Mouse (Mus musculus): Measurements from ENCODE around the gene Apbb2.

The Apbb2 gene

DNA sequence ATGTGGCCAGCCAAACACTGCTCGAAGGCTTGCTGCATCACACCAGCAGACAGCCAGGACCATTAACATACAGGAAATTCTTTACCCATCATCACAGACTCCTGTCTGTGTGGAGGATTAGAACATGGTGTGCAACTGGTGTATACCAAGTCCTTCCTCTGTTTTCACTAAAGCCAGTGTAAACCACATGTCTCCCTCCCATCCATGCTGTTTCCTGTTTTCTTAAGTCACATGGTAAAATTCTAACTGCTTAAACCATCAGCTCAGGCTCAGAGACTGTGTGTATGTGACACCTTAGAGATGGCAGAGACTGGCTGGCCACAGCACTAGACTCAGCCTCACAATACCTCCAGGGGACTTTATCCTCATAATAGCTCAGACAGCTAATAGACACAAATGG is 236.5 kb downstream of the Apbb2 start:
- DNase-seq (ENCODE audit: low spot score), result no peak

DNA sequence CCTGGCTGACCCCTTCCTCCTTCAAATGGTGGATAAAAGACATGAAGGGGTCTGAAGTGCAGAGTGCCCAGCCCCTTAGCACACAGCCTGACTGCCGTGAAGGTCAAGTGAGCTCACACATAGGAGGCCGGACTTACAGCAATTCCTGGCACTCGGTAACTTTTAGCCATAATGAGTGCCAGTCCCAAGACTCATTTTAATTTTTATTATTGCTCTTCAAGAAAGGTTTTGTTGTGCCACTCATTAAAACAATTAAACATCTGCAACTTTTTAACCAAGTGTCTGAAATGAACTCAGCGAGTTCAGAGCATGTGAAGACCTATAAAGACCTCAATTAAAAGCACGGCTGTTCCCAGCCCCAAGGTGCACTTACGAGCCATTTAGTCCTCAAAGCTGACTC is 239.6 kb downstream of the Apbb2 start:
- DNase-seq (ENCODE audit: low spot score), result no peak

DNA sequence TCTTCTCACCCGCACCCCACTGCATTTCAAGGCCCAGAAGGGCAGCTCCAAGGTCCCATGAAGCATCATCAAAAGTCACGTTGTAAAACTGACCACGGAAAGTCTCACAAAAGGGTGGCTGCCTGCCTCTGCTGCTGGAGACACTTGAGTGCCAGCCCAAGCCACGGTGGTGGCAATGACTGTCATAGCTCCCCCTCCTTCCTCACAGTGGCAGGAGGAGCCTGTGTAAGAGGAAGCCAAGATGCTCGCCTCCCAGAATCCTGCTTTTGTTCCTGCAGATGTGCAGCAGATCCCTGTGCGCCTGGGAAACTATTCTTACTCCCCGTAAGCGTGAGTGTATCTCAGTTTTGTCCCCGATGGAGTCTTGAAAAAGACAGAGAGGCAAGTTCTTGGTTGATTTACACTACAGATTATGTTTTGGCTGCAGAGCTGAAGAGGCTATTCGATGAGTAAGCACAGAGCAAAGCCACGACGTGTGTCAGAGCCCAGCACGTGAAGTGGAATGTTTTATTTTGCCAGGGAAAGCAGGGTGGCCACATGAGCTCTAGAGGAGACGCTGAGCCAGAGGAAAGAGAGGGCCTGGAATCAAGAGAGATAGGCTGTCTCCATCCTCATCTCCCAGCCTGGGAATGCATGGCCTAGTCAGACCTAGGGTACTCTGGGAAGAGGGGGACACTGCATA is 241.9 kb downstream of the Apbb2 start:
- no peak for DNase-seq (ENCODE audit: low spot score)

DNA sequence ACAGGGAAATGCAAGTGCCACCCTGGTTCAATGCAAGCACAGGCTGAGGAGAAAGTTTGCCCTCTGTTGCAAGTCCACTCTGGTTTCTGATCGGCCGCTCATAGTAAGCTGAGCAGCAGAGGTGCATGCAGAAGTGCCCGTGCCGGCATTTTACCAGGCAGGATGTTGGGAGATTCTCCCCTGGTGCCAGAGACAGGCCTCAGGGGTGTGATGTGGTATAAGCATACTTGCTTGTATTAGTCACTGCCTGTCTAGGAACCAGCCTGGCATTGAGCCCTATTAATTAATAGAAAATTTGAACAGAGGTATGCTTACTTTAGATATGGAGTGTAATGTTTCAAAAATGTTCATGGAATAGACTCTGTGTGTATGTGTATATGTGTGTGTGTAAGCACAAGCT is 244.2 kb downstream of the Apbb2 start:
- no peak for DNase-seq (ENCODE audit: low spot score)

DNA sequence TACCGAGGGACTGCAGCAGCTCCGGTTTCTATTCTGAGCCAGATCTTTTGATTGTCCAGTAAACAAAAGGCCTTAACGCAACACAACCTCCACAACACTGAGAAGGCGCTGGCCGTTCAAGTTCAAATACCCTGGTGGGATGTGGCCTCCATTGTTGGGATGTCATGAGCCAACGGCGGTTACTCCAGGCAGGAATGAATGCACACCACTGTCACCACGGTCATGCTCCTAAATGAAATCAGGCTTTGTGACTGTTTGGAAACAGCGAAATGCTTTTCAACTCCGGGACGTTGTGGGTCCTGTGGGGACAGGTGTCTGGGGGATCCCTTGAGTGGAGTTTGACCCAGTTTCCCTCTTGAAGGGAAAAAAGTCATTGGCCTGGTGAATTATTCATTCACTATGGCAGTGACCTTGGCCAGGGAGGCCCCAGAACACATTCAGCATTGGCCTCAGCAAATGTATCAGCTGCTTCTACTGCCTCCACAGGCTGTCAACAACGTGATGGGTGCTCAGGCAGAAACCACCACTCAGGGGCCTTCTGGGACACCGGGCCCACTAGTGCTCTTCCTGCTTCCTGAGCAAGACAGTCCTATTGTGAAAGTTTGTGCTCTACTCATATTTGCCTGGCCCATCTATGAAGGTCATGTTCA is 244.9 kb downstream of the Apbb2 start:
- DNase-seq (ENCODE audit: low spot score), result no peak

DNA sequence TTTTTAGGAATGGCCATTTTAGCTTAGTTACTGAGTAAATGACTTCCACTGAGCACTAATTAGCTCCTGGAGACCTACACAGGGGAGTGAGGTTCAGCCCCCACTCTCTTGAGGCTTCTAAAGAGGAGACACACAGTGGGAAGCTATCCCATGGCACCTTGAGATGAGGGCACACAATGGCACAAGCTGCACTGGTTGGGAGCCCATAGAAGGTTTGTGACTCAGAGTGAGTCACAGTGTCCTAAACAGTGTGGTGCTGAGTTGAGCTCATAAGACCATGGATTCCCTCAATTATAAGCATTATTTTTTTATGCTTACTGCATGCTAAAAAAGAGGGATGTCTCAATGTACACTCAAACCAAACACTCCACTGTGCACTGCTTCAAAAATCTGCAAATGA is 247.5 kb downstream of the Apbb2 start:
- DNase-seq (ENCODE audit: low spot score), result no peak

DNA sequence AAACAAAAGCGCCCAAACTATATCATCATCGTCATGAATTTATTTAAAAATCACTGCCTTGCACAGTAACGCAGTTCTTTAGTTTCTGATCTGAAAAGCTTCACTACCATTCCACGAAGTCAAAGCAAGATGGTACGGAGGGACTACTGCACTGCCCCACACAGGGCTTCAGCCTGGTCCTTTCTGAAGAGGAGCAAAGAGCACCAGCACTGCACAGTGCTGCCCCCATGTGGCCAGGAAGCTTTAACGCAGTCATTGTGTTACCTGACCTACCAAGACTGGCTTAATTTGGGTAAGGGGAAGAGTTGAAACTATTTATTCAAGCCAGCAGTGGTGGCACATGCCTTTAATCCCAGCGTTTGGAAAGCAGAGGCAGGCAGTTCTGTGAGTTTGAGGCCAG is 249.6 kb downstream of the Apbb2 start:
- peak; percentile 44 for DNase-seq (ENCODE audit: low spot score)

DNA sequence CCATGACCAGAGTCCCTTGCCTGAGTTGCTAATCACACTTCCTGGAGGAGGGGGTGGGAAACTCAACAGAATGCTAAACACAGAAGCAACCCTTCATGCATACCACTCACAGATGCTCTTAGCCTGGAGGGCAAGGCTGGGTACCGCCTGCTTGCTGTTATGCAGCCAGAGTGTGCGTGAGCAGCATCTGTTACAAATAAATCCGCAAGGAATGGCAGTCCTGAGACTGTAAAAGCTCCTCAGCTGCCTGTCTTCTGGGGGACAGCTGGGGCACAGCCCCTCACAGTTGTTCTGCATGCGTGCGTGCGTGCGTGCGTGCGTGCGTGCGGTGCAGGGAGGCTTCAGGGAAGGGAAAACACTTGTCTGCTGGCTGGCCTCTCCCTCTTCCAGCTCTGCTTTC is 250.9 kb downstream of the Apbb2 start:
- DNase-seq (ENCODE audit: low spot score), result no peak

DNA sequence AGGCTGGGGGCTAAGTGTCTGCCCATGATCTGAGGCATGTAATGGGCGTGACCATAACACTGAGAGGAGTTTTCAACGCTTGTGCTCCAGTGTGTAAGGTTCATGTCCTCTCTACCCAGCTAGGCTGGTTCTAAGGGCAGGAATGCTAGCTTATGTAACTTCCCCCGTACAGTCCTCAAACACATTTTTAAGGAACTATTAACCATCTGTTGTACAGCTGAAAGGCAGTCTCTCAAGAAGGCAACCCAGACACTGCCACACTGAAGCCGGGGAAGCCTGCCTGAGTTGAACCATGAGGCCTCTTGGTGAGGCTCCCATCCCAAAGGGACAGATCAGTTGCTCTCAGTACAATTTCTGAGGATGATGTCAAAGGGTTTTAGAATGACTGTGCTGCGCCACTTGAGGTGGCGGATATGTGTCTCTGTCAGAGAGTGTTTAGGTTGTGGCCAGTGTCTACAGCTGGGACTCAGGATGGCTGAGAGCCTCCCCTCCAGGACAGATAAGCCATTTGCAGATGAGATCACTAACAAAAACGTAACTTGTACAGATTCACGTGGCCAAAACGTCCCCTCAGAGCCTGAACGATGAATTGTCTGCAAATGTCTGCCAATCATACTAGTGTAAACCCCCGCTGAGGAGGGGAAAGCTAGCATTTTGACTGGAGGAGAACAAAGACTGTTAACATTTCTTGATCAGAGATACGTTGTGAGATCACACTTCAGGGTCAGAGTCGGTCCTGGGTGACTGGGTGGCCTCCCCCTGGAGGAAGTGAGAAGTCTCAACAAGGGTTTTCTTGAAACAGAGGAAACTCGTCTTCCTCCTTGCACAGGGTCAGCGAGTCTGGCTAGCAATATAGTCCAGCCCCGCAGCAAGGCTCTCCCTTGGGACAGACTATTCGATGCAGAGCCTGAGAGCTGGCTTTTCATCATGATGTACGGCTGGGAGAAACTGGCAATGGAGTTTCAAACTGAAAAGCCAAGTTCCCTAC is 255.0 kb downstream of the Apbb2 start:
- no peak for DNase-seq (ENCODE audit: low spot score)

DNA sequence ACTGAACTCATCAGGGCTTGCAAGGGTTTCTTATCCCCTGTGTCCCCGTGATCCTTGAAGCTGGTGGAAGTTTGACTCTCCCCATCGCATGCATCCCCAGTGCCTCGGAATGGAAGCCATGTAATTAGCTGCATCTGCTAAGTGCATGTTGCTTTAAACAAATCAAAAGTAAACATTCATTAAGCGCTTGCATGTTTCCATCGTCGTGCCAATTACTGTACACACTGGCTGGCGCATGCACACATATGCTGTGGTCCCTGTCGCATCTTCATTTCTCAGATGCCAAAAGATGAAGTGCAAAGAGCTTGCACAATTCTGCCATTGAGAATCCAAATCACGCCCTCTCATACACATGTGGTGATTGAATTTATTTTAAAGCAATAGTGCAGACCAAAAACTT is 257.8 kb downstream of the Apbb2 start:
- DNase-seq (ENCODE audit: low spot score), result no peak

DNA sequence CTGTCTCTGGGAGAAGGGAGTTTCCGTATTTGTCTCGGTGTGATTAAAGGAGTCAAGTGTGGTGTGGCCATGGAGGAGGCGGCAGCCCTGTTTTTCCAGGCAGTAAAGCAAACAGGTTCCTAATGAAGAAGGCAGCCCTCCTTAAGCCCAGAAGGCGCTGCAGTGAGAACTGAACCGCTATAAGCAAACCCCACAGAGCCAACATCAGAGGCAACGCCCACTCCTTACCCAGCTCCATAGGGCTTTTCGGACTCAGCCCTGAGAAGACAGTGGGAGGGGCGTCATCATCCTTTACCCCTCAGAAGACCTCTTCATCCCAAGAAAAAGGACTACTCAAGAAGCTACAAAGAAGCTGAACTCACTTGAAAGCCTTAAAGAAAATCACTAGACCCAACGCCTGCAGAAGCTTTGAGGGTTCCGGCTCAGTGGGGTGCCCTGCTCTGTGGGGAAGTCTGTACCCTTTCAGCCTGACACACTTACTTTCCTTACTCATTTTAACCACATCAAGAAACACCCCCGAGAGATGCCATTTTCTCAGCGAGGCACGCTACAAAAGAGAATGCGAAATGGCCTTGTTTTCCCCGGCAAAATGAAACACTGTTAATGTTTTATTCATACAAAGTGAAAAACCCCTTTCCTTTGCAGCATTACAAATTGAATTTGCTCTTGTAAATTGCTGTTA is 258.7 kb downstream of the Apbb2 start:
- DNase-seq (ENCODE audit: low spot score), result no peak

DNA sequence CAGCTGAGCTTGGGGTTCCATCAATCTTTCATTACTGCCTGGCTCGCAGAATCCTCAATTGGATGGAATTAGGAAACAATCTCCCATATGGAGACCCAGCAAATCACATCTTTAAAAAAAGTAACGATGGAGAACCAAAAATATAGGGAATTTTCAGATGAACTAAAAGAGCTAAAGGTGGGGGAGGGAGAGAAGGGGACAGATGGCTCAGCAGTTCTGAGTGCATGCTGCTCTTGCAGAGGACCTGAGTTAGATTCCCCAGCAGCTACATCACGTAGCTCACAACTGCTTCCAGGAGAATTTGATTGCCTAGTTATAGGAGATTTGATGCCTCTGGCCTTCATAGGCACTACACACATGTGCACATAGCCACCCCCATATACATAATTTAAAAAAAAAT is 263.4 kb downstream of the Apbb2 start:
- DNase-seq (ENCODE audit: low spot score), result no peak

DNA sequence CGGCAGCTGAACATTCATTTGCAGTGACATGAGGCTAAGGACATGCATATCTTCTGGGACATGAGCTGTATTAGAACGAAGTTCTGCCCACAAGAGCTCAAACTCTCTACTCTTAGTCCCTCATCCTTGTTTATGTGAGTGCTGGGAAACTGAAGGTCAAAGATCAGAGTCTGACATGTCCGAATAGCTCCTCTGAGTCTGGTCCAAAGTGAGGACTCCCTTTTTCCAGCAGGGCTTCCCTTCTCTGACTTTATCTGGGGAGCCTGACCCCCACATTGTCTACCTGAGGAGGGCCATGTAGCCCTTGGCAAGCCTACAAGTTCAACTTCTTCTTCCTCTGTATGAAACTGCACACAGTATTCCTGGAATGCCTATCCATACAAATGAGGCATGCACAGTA is 264.7 kb downstream of the Apbb2 start:
- DNase-seq (ENCODE audit: low spot score), result no peak

DNA sequence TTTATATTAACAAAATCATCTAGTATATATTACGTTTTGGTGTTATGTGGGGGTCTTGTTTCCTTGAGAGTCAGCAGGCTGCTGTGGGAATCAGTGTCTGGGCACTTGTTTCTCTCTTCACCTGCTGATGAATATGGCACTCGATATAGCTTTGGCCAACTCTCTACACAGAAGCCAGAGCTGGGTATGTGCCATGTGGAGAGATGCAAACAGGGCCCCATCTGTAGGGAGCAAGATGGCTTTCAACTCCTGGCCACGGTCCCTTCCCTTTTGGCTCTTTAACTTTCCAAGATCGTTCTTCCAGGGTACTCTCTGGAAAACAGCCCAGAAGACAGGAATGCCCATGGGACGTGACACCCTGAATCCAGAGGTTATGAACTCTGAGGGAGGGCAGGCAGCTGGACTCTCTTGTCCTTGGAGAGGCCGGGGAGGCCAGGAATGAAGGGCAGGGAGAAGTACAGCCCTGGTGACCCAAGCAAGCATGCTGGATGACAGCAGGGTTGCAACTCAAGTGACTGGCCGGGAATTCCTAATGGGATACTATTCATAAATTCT is 266.7 kb downstream of the Apbb2 start:
- DNase-seq (ENCODE audit: low spot score), result no peak

DNA sequence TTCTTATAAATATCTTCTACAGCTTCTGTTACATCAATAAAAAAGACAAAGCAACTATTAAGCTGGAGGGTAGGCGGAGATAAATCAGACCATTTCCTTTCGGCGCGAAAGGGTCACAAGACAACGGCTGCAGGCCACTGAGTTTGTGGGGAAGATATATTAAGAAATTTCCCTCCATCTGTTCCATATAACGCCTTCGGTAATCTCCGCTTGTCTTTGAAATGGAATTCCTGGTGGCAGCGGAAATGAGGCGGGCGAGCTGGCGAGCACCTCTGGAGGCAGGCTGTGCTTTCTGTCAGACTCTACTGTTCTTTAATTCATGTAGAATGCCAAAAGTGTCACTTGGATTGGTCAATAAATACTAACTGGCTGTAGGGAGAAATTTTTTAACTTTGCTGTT is 267.5 kb downstream of the Apbb2 start:
- DNase-seq (ENCODE audit: low spot score), result no peak

DNA sequence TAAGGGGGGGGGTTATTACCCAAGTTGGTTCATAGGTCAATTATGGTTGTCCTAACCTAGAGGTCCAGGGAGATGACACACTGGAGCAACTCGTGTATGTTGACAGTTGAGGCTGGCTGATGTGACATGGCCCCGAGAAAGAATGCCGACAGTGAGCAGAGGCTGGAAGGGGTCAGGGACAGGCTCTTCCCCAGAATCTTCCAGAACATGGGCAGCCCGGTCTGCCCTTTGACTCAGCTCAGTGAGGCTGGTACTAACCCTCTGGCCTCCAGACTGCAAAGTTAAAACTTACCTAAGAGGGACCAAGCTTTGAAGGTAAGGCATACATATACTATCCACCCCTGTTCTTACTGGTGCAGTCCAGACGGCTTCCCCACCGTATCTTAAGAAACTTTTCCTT is 268.0 kb downstream of the Apbb2 start:
- no peak for DNase-seq (ENCODE audit: low spot score)

DNA sequence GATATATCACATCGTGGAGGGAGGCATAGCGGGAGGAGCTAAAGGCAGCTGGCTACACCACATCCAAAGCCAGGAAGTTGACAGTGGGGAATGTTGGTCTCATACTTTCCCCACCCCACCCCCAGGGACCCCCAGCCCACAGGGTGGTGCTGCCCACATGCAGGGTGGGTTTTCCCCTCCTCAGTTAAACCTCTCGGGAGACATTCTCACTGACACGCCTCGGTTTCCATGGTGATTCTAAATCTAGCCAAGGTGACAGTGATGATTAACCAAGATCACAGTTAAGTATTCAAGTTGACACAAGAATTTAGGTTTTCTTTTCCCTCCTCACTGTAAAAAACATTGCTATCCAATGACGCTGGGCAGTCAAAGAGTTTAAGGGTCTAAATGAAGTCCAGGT is 270.2 kb downstream of the Apbb2 start:
- DNase-seq (ENCODE audit: low spot score), result no peak

DNA sequence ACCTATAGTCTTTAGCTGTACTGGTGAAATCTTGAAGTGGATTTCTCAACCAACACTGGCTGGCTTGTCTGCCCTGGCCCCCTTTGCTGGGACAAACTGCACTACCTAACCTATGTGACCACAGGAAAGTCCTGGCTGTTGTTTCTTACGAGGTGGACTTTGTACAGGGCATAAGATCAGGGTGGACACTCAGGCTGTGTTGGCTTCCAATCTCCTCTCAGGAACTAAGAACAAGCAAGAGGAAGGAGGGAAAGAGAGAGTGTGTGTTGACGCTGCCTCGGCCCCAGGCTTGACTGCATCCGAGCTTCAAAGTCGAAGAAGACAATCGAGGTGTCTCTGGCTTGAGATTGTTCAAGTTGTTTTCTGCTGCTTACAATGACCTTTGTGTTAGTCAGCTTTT is 271.8 kb downstream of the Apbb2 start:
- no peak for DNase-seq (ENCODE audit: low spot score)

DNA sequence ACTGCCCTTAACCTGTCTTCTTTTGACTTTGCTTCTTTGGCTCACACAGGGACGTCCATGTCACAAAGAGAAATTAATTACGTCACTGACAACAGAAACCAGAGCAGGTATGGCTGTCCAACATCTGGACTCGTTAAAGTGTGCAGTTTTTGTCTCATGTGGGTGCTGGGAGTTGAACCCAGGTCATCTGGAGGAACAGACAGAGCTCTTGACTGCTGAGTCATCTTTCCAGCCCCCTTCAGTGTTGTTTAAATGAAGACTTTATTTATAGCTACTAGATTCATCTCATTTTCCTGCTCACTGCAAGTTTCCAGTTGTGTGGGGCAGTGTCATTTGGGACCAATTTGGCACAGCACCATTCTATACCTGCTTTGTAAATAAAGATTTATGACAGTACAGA is 273.4 kb downstream of the Apbb2 start:
- peak; percentile 6 for DNase-seq (ENCODE audit: low spot score)

DNA sequence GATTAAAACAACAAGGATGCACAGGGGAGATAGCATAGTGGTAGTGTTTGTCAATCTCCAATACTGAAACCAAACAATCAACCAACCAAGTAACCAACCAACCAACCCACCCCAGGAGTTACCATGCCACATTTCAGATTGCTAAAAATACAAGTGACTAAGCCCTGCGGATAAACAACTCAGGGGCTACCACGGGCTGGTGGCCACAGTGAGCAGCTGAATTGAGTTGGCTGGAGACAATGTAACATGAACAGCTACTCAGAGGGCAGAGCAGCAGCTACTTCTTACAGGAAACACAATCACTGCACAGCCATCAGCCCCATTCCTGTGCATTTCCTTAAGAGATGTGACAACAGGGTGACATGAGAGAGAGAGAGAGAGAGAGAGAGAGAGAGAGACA is 274.4 kb downstream of the Apbb2 start:
- no peak for DNase-seq (ENCODE audit: low spot score)

DNA sequence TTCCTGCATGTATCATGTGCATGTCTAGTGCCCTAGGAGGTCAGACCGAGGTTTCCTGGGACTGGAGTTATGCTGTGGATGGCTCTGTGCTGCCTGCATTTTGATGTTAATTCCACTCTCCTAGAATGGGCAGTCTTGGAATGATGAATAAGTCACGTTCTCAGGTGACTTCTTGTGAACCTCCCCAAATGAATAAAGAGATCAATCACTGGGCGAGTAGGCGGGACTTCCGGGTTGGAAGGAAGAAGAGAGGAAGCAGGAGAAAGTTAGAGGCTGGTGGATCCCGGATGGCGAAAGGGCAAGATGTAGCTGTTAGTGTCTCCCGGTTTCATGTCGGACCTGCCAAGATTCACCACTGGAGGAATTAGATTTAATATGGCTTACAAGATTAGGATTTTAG is 276.3 kb downstream of the Apbb2 start:
- no peak for DNase-seq (ENCODE audit: low spot score)

DNA sequence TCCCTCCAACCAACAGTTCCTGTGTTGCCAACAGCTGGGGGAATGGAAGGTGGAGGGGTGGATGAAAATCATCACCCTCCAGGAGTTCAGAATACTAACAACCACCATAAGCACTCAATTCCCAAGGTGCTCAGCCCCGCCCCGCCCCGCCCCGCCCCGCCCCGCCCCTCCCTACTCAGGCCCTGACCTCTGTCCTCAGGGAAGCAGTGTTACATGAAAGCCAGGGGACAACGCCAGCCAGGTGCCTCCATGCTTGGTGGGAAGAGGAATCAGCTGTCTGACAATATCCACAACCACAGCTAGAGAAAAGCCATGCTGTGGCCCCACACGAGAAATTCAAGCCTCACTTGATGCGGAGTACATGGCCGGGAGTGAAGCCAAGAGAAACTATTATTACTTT is 276.7 kb downstream of the Apbb2 start:
- no peak for DNase-seq (ENCODE audit: low spot score)

All from MN1 (cell line).